Mouse (Mus musculus) thymus, adult 2 months (tissue): ENCODE data around the gene Ranbp10. TPM values are rescaled to one million over a fixed set of nuclear protein-coding genes. Genes with fewer than 3 reads are reported as not detected.
"Not testable (repeated sequence)": the region's sequence is repeated elsewhere in the genome, so short reads cannot be mapped to it uniquely, and the experiment has no call there.

Experiments used
- DNase-seq: peaks from one replicate; pipeline ENCODE4 v3.0.0; 2021
- H3K27ac ChIP-seq: fragments of 200-500 bp; 2 replicates; pipeline ENCODE4 v1.5.1; 2012; ENCODE audit warnings: low read length, control low read depth; ENCODE audit not compliant: control insufficient read depth, insufficient read depth
- H3K27me3 ChIP-seq: fragments of 200-500 bp; 2 replicates; pipeline ENCODE4 v1.6.1; 2012; ENCODE audit warnings: mild to moderate bottlenecking, low read length, moderate library complexity, mixed read lengths; ENCODE audit not compliant: control insufficient read depth, insufficient read depth
- H3K36me3 ChIP-seq: fragments of 200-500 bp; 2 replicates; pipeline ENCODE4 v1.6.1; 2012; ENCODE audit warnings: mild to moderate bottlenecking, low read length, moderate library complexity; ENCODE audit not compliant: control insufficient read depth, insufficient read depth
- H3K4me1 ChIP-seq: fragments of 200-500 bp; replicated peaks from 2 replicates; pipeline ENCODE4 v1.6.1; 2012; ENCODE audit warnings: low read length; ENCODE audit not compliant: control insufficient read depth, insufficient read depth
- H3K4me3 ChIP-seq: fragments of 200-500 bp; 2 replicates; pipeline ENCODE4 v1.5.1; 2012; ENCODE audit warnings: mild to moderate bottlenecking, low read length, control low read depth, moderate library complexity; ENCODE audit not compliant: control insufficient read depth, insufficient read depth
- CTCF ChIP-seq: fragments of 200-500 bp; IDR thresholded peaks from 2 replicates; pipeline ENCODE4 v1.5.1; 2012; ENCODE audit warnings: mild to moderate bottlenecking, control low read depth, low read length, moderate library complexity, borderline replicate concordance; ENCODE audit not compliant: control insufficient read depth, poor library complexity, insufficient read depth; ENCODE audit errors: extremely low read depth
- POLR2A ChIP-seq: fragments of 200-500 bp; IDR thresholded peaks from 2 replicates; pipeline ENCODE4 v1.6.1; 2012; ENCODE audit warnings: mild to moderate bottlenecking, low read length, control low read depth, moderate library complexity; ENCODE audit not compliant: control insufficient read depth, poor library complexity, insufficient read depth; ENCODE audit errors: extremely low read depth
- WGBS: fragments of 180-500 bp; shearing (Covaris S2); methylation state at CpG from one replicate; pipeline ENCODE4 v1.1.7; 2018; 5-methylcytosine and 5-hydroxymethylcytosine counted together
- polyA plus RNA-seq: library from polyadenylated mRNA; depleted of rRNA; stranded (reverse); fragments of >200 nt; gene quantifications from 2 replicates; pipeline ENCODE4 v1.2.3, GENCODE M21; 2012

The Ranbp10 gene
- polyA plus RNA-seq, 1 experiment = 47.1 TPM

- Histone ChIP-seq H3K4me1 (no peaks in the 10 kb centered on the region), H3K4me3 (no peak overlapping the region), H3K27me3 (no peaks in the 10 kb centered on the region), H3K36me3 (no peaks in the 10 kb centered on the region), H3K27ac (no peak overlapping the region)
- DNase-seq = peak; percentile 90
- 21% methylated on average over 11 of the region's 11 CpGs for WGBS
- TF ChIP-seq POLR2A = no peak
- no peak for TF ChIP-seq CTCF
These were observed 8.2 kb upstream of the Ranbp10 start for GRCm38 (mm10) chr8:105835318-105835717.

GRCm38 (mm10) chr8:105833740-105834139 lies 6.6 kb upstream of the Ranbp10 start:
- not testable (repeated sequence) for DNase-seq, H3K36me3 ChIP-seq, H3K27ac ChIP-seq, H3K4me1 ChIP-seq, H3K27me3 ChIP-seq, H3K4me3 ChIP-seq
- WGBS = 97% methylated on average over 2 of the region's 2 CpGs

- TF ChIP-seq CTCF (no peak), POLR2A (no peak)
- peaks cover 9% of the 10 kb centered on the region; the same call in 1 of the 2 replicates for H3K4me1 ChIP-seq
- H3K27ac ChIP-seq = no peak overlapping the region
- H3K4me3 ChIP-seq = peak overlapping the region; percentile 87
- WGBS = 2% methylated on average over 4 of the region's 4 CpGs
- H3K36me3 ChIP-seq = no peaks in the 10 kb centered on the region; the same call in 1 of the 2 replicates
- no peak for DNase-seq
- no peaks in the 10 kb centered on the region for H3K27me3 ChIP-seq
These were observed 771 bp downstream of the Ranbp10 start for GRCm38 (mm10) chr8:105826379-105826778.

GRCm38 (mm10) chr8:105825506-105825905 lies 1.6 kb downstream of the Ranbp10 start:
- no peak overlapping the region for H3K27ac ChIP-seq
- no peak for DNase-seq
- H3K27me3 ChIP-seq = no peaks in the 10 kb centered on the region

GRCm38 (mm10) chr8:105820925-105821324 lies 6.2 kb downstream of the Ranbp10 start:
- DNase-seq = no peak
- TF ChIP-seq CTCF (no peak), POLR2A (no peak)
- H3K4me3 ChIP-seq = no peak overlapping the region
- H3K27me3 ChIP-seq = no peaks in the 10 kb centered on the region
- H3K4me1 ChIP-seq = peaks cover 5% of the 10 kb centered on the region; the same call in 1 of the 2 replicates
- H3K27ac ChIP-seq = no peak overlapping the region
- no peaks in the 10 kb centered on the region; the same call in 1 of the 2 replicates for H3K36me3 ChIP-seq
- WGBS = 100% methylated on average over 1 of the region's 1 CpGs

More at GRCm38 (mm10) chr8:105825506-105825905, 1.6 kb downstream of the Ranbp10 start:
- 25% methylated on average over 4 of the region's 4 CpGs for WGBS
- Histone ChIP-seq H3K4me3 (no peak overlapping the region), H3K4me1 (peaks cover 9% of the 10 kb centered on the region; the same call in 1 of the 2 replicates), H3K36me3 (no peaks in the 10 kb centered on the region; the same call in 1 of the 2 replicates)
- no peak for TF ChIP-seq CTCF
- TF ChIP-seq POLR2A = no peak

- no peaks in the 10 kb centered on the region for H3K4me1 ChIP-seq
- H3K36me3 ChIP-seq = no peaks in the 10 kb centered on the region; the same call in 1 of the 2 replicates
- 93% methylated on average over 3 of the region's 3 CpGs for WGBS
- TF ChIP-seq CTCF (no peak), POLR2A (no peak)
- H3K27me3 ChIP-seq = no peaks in the 10 kb centered on the region
- DNase-seq = no peak
- no peak overlapping the region for H3K27ac ChIP-seq
- H3K4me3 ChIP-seq = no peak overlapping the region
These were observed 7.5 kb downstream of the Ranbp10 start for GRCm38 (mm10) chr8:105819659-105820058.

GRCm38 (mm10) chr8:105813241-105813640 lies 13.9 kb downstream of the Ranbp10 start:
- WGBS = 97% methylated on average over 6 of the region's 6 CpGs
- no peaks in the 10 kb centered on the region for H3K36me3 ChIP-seq
- no peak overlapping the region for H3K27ac ChIP-seq

More at GRCm38 (mm10) chr8:105813241-105813640, 13.9 kb downstream of the Ranbp10 start:
- DNase-seq = no peak
- Histone ChIP-seq H3K4me3 (no peak overlapping the region), H3K27me3 (no peaks in the 10 kb centered on the region), H3K4me1 (peaks cover 11% of the 10 kb centered on the region)
- TF ChIP-seq CTCF = no peak
- no peak for TF ChIP-seq POLR2A
